Mouse (Mus musculus): ENCODE data around the gene Aph1c. TPM values are rescaled to one million over a fixed set of nuclear protein-coding genes. Genes with fewer than 3 reads are reported as not detected.
"Not testable (repeated sequence)": the region's sequence is repeated elsewhere in the genome, so short reads cannot be mapped to it uniquely, and the experiment has no call there.

Gene Aph1c
- polyA plus RNA-seq, 1 experiment from 2014 or later: 1.0 TPM

DNA sequence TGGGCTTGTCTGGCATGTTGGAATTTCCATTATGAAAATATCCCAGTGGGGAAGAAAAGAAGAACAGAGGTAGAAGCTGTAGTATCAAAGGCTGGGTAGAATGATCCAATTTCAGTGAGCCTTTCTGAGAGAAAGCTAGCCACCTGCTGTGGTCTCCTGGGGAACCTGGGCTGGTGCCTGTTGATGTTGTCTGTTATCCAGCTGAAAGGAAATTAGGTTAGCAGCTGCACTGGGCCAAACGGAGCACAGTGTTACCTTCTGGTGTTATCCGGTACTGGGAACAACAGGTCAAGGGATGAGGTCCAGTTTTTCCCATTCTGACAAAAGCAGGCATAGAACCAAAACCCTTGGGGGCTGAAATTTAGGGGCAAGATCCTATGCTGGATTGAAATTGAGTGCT is 21.1 kb downstream of the Aph1c start:
- no peak for ATAC-seq (ENCODE audit: insufficient read depth, low FRiP score, low TSS enrichment)
- 8% methylated on average over 2 of the region's 2 CpGs for WGBS

DNA sequence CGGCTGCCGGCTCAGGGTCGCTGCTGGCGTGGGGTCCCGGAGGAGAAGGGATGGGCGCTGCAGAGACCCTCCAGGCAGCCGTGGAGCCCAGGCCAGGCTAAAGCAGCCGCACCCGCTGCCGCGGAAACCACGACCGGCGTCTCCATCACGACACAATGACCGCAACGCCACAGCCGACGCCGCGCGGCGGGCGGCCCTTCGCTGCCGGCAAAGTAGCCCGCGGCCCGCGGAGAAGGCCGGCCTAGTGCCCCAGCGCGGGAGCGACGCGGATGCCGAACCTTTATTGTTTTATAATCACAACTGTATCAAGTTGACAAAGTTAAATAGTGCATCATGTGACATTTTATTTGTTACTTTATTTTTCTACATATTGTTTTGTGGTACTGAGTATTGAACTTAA is 28.6 kb downstream of the Aph1c start:
- peak; percentile 50 for DNase-seq (ENCODE audit: low spot score)
- H3K27ac ChIP-seq (ENCODE audit: low read depth, low read length); ATAC-seq (ENCODE audit: insufficient read depth, low FRiP score, low TSS enrichment); H3K4me1 ChIP-seq (ENCODE audit: control insufficient read depth, insufficient read depth, low read length); H3K36me3 ChIP-seq (ENCODE audit: control insufficient read depth, insufficient read depth, low read length); H3K9me3 ChIP-seq (ENCODE audit: control insufficient read depth, low read length); H3K27me3 ChIP-seq (ENCODE audit: control insufficient read depth, insufficient read depth, low read length): not testable (repeated sequence)
- WGBS: 1% methylated on average over 30 of the region's 37 CpGs
- H3K9ac ChIP-seq (ENCODE audit: low read length): peak overlapping the region; percentile 42
- peak overlapping the region; percentile 40 for H3K4me2 ChIP-seq (ENCODE audit: low read depth)
- H3K4me3 ChIP-seq (ENCODE audit: low read depth, low read length): peak overlapping the region; percentile 28

More for the DNA sequence above, 21.1 kb downstream of the Aph1c start:
- Histone ChIP-seq H3K9me3 (ENCODE audit: control insufficient read depth, low read length) (no peaks in the 10 kb centered on the region), H3K27me3 (ENCODE audit: control insufficient read depth, insufficient read depth, low read length) (no peaks in the 10 kb centered on the region), H3K36me3 (ENCODE audit: control insufficient read depth, insufficient read depth, low read length) (no peaks in the 10 kb centered on the region), H3K4me3 (ENCODE audit: low read depth, low read length) (no peak overlapping the region), H3K4me2 (ENCODE audit: low read depth) (no peak overlapping the region), H3K9ac (ENCODE audit: low read length) (no peak overlapping the region), H3K27ac (ENCODE audit: low read depth, low read length) (no peak overlapping the region), H3K4me1 (ENCODE audit: control insufficient read depth, insufficient read depth, low read length) (no peaks in the 10 kb centered on the region)
- no peak for DNase-seq (ENCODE audit: low spot score)

DNA sequence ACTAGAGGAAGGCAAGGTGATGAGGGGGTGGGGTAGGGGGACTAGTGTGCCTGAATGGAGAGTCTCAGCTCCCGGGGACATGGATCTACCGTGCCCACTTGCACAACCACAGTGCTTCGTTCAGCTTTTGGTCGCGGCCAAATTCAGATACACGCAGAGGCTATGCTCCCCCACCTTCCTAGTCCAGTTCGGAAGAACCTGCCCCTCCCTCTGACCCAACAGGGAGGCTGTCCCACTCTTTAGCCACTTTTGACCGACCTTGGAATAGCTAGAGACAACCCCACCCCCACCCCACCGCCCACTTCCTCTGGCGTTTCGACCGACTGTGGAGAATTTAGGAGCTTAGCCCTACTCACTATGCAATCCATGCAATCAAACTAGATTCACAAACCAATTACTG is 32.6 kb downstream of the Aph1c start:
- Histone ChIP-seq H3K4me1 (ENCODE audit: control insufficient read depth, insufficient read depth, low read length) (no peaks in the 10 kb centered on the region), H3K27ac (ENCODE audit: low read depth, low read length) (no peak overlapping the region), H3K9ac (ENCODE audit: low read length) (no peak overlapping the region), H3K36me3 (ENCODE audit: control insufficient read depth, insufficient read depth, low read length) (no peaks in the 10 kb centered on the region), H3K4me2 (ENCODE audit: low read depth) (no peak overlapping the region), H3K4me3 (ENCODE audit: low read depth, low read length) (no peak overlapping the region), H3K9me3 (ENCODE audit: control insufficient read depth, low read length) (no peaks in the 10 kb centered on the region), H3K27me3 (ENCODE audit: control insufficient read depth, insufficient read depth, low read length) (0 out of 2 replicates have a peak, but pooled peaks cover 4% of the 10 kb centered on the region)
- DNase-seq (ENCODE audit: low spot score) (no peak), ATAC-seq (ENCODE audit: insufficient read depth, low FRiP score, low TSS enrichment) (no peak)
- 57% methylated on average over 12 of the region's 12 CpGs for WGBS

DNA sequence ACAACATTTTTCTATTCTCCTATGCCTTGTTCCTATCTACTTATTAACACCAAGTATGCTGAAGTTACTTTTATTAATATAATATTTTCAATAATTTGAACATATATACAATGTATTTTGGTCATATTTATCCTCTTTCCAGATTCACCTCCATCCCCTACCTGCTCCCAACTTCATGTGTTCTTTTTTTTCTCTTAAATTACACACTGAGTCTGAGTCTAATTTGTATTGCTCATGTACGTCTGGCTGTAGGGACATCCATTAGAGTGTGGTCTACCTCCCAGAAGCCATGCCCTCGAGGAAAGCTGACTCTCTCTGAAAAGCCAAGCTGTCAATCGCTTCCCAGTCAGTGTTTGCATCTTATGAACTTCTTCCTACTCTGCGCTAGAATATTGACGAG is 37.8 kb downstream of the Aph1c start, which contains the start of gene Gm10647:
TSS of gene Gm10647 (plus strand) at position 301 of the 400 bp plus-strand sequence.
- Histone ChIP-seq H3K27ac (ENCODE audit: low read depth, low read length) (no peak within 1 kb of the TSS), H3K4me2 (ENCODE audit: low read depth) (peak within 1 kb of the TSS; percentile 65), H3K4me3 (ENCODE audit: low read depth, low read length) (peak within 1 kb of the TSS; percentile 66), H3K36me3 (ENCODE audit: control insufficient read depth, insufficient read depth, low read length) (no peaks in the 10 kb centered on the region), H3K9ac (ENCODE audit: low read length) (no peak within 1 kb of the TSS), H3K9me3 (ENCODE audit: control insufficient read depth, low read length) (no peaks in the 10 kb centered on the region), H3K4me1 (ENCODE audit: control insufficient read depth, insufficient read depth, low read length) (no peaks in the 10 kb centered on the region; the same call in 1 of the 2 replicates), H3K27me3 (ENCODE audit: control insufficient read depth, insufficient read depth, low read length) (no peaks in the 10 kb centered on the region)
- ATAC-seq (ENCODE audit: insufficient read depth, low FRiP score, low TSS enrichment) (no peak), DNase-seq (ENCODE audit: low spot score) (no peak)
- 80% methylated on average over 5 of the region's 5 CpGs for WGBS

DNA sequence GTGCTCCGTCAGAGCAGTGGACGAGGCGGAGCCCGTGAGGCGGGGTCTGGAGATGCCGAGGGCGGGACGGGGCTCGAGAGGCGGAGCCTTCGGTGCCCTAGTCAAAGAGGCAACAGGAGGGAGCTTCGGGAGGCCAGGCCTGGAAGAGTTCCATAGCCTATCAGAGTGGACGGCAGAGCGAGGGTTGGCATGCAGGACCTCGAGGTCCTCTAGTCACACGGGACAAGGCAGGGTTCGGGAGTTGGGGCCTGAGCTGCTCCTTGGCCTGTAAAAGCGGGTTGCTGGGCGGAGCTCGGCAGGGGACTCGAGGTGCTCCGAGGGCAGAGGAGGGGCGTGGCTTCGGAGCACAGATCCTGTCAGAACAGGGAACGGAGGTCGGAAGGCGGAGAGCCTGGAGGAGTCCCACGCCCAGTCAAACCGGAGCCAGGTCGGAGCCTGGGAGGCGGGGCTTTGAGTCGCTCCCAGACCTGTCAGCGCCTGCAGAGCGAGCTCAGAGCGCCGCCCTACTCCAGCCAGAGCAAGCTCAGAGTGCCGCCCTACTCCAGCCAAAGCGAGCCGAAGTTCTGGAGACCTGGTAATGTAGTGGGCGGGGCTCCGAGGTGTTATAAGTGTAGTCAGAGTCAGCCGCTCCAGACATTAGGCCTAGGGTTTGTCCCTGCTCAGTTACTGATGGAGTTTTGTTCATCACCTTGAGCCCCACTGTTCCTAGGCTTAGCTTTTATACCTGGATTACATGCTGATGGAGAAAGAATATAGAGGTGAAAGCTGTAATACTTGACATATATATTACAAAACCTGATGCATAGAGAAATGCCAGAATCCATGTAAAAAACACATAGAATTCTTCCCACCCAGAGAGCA is 38.8 kb downstream of the Aph1c start, which contains the start of gene Aph1b:
TSS of gene Aph1b (minus strand) at position 27 of the 861 bp plus-strand sequence.
- Histone ChIP-seq H3K9ac (ENCODE audit: low read length) (peak within 1 kb of the TSS; percentile 86), H3K4me3 (ENCODE audit: low read depth, low read length) (peak within 1 kb of the TSS; percentile 66), H3K9me3 (ENCODE audit: control insufficient read depth, low read length) (no peaks in the 10 kb centered on the region), H3K27ac (ENCODE audit: low read depth, low read length) (peak within 1 kb of the TSS; percentile 90), H3K4me2 (ENCODE audit: low read depth) (peak within 1 kb of the TSS; percentile 65), H3K4me1 (ENCODE audit: control insufficient read depth, insufficient read depth, low read length) (no peaks in the 10 kb centered on the region; the same call in 1 of the 2 replicates), H3K27me3 (ENCODE audit: control insufficient read depth, insufficient read depth, low read length) (no peaks in the 10 kb centered on the region), H3K36me3 (ENCODE audit: control insufficient read depth, insufficient read depth, low read length) (no peaks in the 10 kb centered on the region)
- 0% methylated on average over 41 of the region's 42 CpGs for WGBS
- ATAC-seq (ENCODE audit: insufficient read depth, low FRiP score, low TSS enrichment): peak; percentile 92
- DNase-seq (ENCODE audit: low spot score): peak; percentile 97

DNA sequence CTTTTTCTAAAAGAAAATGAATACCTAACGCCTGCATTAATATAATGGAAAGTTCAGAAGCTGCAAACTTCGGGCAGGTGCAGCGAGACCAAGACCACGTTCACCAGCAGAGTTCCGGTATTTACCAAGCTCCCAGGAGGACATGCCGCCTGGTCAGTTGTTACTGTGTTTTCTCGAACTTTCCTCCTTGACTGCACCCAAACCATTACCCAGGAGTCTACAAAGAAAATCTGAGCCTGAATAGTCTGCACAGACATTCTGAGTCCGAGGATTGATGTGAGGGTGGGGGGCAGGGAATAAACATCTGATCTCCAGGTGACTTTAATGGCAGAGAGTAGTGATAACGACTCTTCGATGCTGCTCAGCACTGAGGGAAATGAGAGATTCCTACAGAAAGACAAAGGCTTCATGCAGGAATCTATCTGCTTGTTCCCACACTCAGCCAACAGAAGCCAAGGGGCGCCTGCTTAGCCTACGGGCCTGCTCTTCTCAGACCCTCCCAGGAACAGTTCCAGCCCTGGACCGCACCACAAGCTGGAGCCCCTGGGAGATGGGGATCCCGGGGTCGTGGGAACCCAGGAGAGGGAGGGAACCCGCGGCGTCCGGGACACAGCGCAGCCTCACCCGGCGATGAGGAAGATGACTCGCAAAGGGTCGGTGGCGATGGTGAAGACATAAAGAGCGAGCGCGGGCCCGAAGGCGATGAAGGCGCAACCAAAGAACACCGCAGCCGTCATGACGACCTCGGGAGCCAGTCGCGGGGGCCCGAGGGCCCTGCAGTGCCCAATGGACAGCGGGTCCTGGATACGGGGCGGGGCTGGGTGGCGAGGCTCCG is 39.7 kb downstream of the Aph1c start:
- Histone ChIP-seq H3K9me3 (ENCODE audit: control insufficient read depth, low read length) (no peaks in the 10 kb centered on the region), H3K4me1 (ENCODE audit: control insufficient read depth, insufficient read depth, low read length) (no peaks in the 10 kb centered on the region; the same call in 1 of the 2 replicates), H3K4me3 (ENCODE audit: low read depth, low read length) (peak overlapping the region; percentile 66), H3K27me3 (ENCODE audit: control insufficient read depth, insufficient read depth, low read length) (no peaks in the 10 kb centered on the region), H3K36me3 (ENCODE audit: control insufficient read depth, insufficient read depth, low read length) (no peaks in the 10 kb centered on the region), H3K4me2 (ENCODE audit: low read depth) (peak overlapping the region; percentile 65), H3K9ac (ENCODE audit: low read length) (peak overlapping the region; percentile 86), H3K27ac (ENCODE audit: low read depth, low read length) (peak overlapping the region; percentile 90)
- WGBS: 2% methylated on average over 43 of the region's 43 CpGs
- peak; percentile 99 for ATAC-seq (ENCODE audit: insufficient read depth, low FRiP score, low TSS enrichment)
- DNase-seq (ENCODE audit: low spot score): no peak

DNA sequence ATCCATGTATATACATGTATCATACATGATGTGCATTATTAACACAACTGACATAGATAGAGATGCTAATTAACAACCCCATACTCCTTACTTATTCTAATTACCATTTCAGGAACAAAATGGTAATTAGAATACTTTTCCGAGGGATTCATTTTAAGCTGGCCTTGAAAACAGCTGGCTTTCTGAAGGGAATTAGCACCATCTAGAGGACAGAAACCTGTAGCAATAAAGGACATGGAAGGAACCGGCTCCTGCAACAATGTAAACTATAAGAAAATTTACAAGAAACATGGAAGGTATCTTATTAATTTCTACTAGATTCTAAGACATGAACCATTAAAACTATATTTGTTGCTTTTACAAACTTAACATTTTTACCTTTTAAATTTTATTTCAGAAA is 46.7 kb downstream of the Aph1c start:
- no peak overlapping the region for H3K9ac ChIP-seq (ENCODE audit: low read length)
- no peaks in the 10 kb centered on the region for H3K9me3 ChIP-seq (ENCODE audit: control insufficient read depth, low read length)
- ATAC-seq (ENCODE audit: insufficient read depth, low FRiP score, low TSS enrichment) (no peak), DNase-seq (ENCODE audit: low spot score) (no peak)
- no peaks in the 10 kb centered on the region for H3K36me3 ChIP-seq (ENCODE audit: control insufficient read depth, insufficient read depth, low read length)
- H3K27me3 ChIP-seq (ENCODE audit: control insufficient read depth, insufficient read depth, low read length): no peaks in the 10 kb centered on the region
- no peak overlapping the region for H3K27ac ChIP-seq (ENCODE audit: low read depth, low read length)
- H3K4me1 ChIP-seq (ENCODE audit: control insufficient read depth, insufficient read depth, low read length): no peaks in the 10 kb centered on the region
- H3K4me3 ChIP-seq (ENCODE audit: low read depth, low read length): no peak overlapping the region
- 19% methylated on average over 2 of the region's 2 CpGs for WGBS
- H3K4me2 ChIP-seq (ENCODE audit: low read depth): no peak overlapping the region

DNA sequence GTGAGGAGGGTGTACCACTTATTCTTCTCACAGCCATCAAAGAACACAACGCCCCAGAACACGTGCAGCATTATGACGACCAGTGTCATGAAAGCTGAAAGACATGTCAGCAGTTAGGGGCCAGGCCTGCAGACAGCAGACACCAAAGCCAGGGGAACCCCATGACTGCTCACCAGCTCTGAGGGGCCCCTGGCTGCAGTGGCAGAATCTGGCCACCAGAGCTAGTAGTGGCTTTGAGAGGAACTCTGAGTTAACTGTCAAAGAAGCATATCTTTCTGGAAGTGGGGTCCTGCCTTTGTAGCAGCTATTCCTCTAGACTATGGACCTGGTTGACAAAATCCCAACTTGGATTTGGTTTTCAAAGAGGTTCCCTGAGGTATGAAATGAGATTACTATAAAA is 50.0 kb downstream of the Aph1c start:
- not testable (repeated sequence) for ATAC-seq (ENCODE audit: insufficient read depth, low FRiP score, low TSS enrichment); H3K9me3 ChIP-seq (ENCODE audit: control insufficient read depth, low read length); H3K27me3 ChIP-seq (ENCODE audit: control insufficient read depth, insufficient read depth, low read length); H3K27ac ChIP-seq (ENCODE audit: low read depth, low read length); H3K4me1 ChIP-seq (ENCODE audit: control insufficient read depth, insufficient read depth, low read length); DNase-seq (ENCODE audit: low spot score); H3K9ac ChIP-seq (ENCODE audit: low read length); H3K4me2 ChIP-seq (ENCODE audit: low read depth); H3K36me3 ChIP-seq (ENCODE audit: control insufficient read depth, insufficient read depth, low read length); H3K4me3 ChIP-seq (ENCODE audit: low read depth, low read length)
- WGBS: no CpG with 5 or more reads among the region's 3 CpGs

Data from neural tube, embryonic 11.5 days (tissue).